Mouse (Mus musculus) heart, embryonic 15.5 days (tissue): ENCODE data around the gene Gm29666. TPM values are rescaled to one million over a fixed set of nuclear protein-coding genes. Genes with fewer than 3 reads are reported as not detected.

Experiments used
- microRNA-seq: library from miRNA; unstranded; fragments of <30 nt; microRNA quantifications from one replicate; pipeline ENCODE4, GENCODE M21; 2016
- polyA plus RNA-seq: library from polyadenylated mRNA; unstranded; fragments of >200 nt; fragmentation: Nextera tagmentation; extraction: Ambion mirVana; gene quantifications from 2 replicates; pipeline ENCODE4 v1.2.1, GENCODE M21; 2015

The Gm29666 gene
- polyA plus RNA-seq, 1 experiment from 2014 or later = 0.40 TPM

Small RNA genes within 50 kb of the gene (microRNA-seq; reads per million reads assigned to microRNA genes)
- 12.6 reads per million, percentile 28 among the genes with 10 or more reads in this experiment for gene Mir1249

Other genes with a start within 250 kb of the Gm29666 start
- 3.5 and 8.6 TPM in 2 replicates for gene Arhgap8, start 200.0 kb downstream of the Gm29666 start, polyA plus RNA-seq
- gene Phf21b, start 64.0 kb downstream of the Gm29666 start, polyA plus RNA-seq = 0.16 and 0.46 TPM in 2 replicates
- gene Nup50, start 3.4 kb upstream of the Gm29666 start, polyA plus RNA-seq = 16.4 and 19.1 TPM in 2 replicates
- gene 5031439G07Rik, start 68.5 kb upstream of the Gm29666 start, polyA plus RNA-seq = 5.0 and 14.4 TPM in 2 replicates
- gene Upk3a, start 97.1 kb upstream of the Gm29666 start, polyA plus RNA-seq = 0.23 and 2.4 TPM in 2 replicates
- 15.3 and 19.7 TPM in 2 replicates for gene Fam118a, start 108.9 kb upstream of the Gm29666 start, polyA plus RNA-seq
- 0.03 TPM in 1 of 2 replicates, not detected in the other for gene Smc1b, start 211.9 kb upstream of the Gm29666 start, polyA plus RNA-seq
- 0.14 and 0.18 TPM in 2 replicates for gene Ribc2, start 212.0 kb upstream of the Gm29666 start, polyA plus RNA-seq